Mouse (Mus musculus): Measurements from ENCODE around the gene Haus8.
"Not testable (repeated sequence)": the region's sequence is repeated elsewhere in the genome, so short reads cannot be mapped to it uniquely, and the experiment has no call there.

The Haus8 gene

DNA sequence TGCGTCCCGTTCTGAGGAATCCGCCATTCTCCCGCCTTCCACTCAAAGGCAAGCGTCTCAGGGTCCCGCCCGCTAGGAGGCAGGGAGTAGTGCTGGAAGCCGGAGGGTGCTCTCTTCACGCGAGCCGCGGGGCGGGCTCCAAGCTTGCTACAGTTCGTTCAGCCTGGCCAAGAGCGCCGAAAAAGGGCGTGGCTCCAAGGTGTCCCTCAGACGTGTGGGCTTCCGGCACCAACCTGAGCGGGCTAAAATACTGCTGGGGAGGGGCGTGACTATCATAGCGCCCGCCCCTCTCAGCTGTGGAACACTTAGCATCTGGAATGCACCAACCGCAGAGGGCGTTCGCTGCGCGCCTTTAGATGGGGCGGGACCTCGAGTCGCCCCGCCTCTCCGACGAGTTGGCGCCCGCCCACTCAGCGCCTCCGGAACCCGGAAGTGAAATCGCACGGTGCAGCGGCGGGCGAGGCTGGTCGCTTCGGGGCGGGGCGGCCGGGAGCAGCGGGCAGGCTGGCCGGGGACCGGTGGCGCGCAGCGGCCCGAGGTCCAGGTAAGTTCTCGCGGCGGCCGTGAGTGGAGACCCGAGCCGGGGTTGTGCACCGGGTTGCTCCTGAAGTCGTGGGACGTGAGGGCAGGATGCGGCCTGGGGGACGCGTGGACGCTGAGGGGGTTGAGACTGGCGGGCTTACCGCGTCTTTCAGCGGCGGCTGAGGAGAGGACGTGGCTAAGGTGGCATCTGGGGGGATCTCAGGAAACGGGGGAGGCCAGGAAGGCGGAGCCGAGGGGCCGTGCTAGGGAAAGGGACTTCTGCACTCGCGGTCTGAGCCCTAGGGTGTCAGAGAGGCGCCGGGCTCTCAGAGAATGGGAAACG, at the start of gene Haus8, which contains the start of gene Myo9b:
Gene Haus8, minus strand, starts transcription at position 649 of the 865 bp plus-strand sequence.
Gene Myo9b, plus strand, starts transcription at position 429 of the 865 bp plus-strand sequence.
- DNase-seq (ENCODE audit: low read depth, low spot score) = peak; percentile 100

- DNase-seq (ENCODE audit: low read depth, low spot score) = not testable (repeated sequence)
These were observed 47.0 kb upstream of the Haus8 start for GRCm38 (mm10) chr8:71319760-71320159.

GRCm38 (mm10) chr8:71318610-71319009, 45.9 kb upstream of the Haus8 start:
- not testable (repeated sequence) for DNase-seq (ENCODE audit: low read depth, low spot score)

DNA sequence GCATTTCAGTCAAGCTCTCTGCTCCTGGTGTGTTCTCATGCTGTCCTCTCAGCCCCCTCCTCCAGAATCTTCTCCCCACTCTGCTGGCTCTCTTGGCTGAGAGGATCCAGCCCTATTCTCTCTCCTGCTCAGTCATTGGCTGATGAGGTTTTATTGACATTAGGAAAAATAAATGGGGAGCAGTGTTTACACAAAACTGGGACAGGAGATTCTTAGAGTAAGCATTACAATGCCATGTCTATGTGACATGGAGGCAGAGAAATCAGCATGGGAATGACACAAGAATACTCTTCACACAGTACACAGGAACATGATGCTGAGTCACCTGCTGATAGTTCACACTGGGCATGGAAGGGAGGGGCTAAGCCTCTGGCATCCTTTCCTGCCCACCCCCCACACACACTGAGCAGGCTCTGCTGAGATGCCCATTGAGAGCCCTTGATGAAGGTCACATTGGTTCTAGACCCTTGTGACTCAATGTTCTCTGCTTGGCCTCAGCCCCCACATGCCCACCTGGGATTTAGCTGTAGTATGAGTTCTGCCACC, 43.8 kb upstream of the Haus8 start:
- no peak for DNase-seq (ENCODE audit: low read depth, low spot score)

DNA sequence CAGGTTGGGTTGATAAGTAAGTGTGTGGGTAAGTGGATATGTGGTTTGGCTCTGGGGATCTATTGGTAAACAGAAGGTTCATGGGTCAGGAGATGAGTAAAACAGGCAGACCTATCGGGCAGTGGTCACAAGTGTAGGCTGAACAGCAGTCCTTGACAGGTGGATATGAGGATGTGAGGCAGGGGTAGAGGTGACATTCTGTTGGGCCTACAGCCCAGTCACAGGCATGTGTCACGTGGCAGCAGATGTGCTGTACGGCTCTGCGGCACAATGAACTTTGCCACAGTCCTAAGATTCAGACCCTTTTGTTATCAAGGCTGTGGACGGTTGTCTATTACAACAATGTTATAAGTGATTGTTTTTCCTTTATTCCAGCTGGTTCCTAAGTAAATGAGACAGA, 43.2 kb upstream of the Haus8 start:
- no peak for DNase-seq (ENCODE audit: low read depth, low spot score)

- no peak for DNase-seq (ENCODE audit: low read depth, low spot score)
These were observed 41.2 kb upstream of the Haus8 start for GRCm38 (mm10) chr8:71313951-71314350.

DNA sequence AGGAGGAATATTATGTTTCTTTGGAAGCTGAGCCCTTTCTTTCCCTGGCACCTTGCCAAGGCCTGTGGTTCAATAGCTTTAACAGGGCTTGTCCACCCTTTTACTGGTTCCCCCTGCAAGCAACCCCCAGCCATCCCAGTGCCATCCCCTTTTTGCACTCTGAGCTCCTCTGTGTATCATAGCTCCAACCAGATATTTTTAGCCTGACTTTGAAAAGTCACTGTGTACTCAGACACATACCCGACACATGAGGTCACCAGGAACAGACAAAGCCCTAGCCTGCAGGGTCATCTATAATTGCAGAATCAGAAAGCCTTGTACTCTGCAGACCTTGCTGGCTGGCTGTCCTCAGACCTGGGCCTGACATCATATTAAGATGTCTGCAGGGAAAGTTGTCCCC, 40.0 kb upstream of the Haus8 start:
- DNase-seq (ENCODE audit: low read depth, low spot score) = peak; percentile 88

DNA sequence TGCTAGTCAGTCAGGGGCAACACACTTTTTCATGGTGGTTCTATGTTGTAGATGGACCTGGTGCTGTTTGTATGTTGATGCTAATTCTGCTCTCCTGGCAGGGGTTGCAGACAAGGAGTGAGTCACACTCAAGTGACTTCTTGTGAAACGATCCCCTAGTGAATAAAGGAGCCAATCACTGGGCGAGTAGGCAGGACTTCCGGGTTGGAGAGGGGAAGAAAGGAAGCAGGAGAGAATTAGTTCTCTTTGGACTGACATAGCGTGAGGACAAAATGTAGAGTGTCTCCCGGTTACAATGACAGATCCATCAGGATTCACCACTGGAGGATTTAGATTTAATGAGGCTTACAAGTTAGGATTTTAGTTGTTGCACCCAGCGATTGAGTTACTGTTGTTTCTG, 37.7 kb upstream of the Haus8 start:
- DNase-seq (ENCODE audit: low read depth, low spot score) = peak; percentile 90

GRCm38 (mm10) chr8:71307913-71308312, 35.2 kb upstream of the Haus8 start:
- no peak for DNase-seq (ENCODE audit: low read depth, low spot score)

GRCm38 (mm10) chr8:71307371-71307770, 34.6 kb upstream of the Haus8 start:
- no peak for DNase-seq (ENCODE audit: low read depth, low spot score)

- no peak for DNase-seq (ENCODE audit: low read depth, low spot score)
These were observed 33.3 kb upstream of the Haus8 start for GRCm38 (mm10) chr8:71305988-71306387.

GRCm38 (mm10) chr8:71303632-71304031, 30.9 kb upstream of the Haus8 start:
- peak; percentile 56 for DNase-seq (ENCODE audit: low read depth, low spot score)

GRCm38 (mm10) chr8:71302788-71303187, 30.1 kb upstream of the Haus8 start:
- no peak for DNase-seq (ENCODE audit: low read depth, low spot score)

DNA sequence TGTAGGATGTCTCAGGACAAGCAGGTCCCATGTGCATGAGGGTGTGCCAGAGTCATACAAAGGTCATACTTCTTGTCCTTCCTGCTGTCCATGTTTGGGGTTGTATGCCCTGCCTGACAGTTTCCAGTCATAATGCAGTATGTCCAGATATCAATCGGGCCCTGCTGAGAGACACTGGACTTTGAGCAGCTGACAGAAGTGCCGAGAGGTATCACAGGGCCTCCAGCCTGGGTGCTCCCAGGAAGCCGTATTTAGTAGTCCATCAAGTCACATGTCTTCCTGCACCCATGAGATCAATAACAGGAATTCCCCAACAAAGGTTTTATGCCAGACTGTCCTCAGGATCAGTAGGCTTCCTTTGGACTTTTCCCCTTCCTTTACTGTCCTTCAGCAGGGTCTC, 27.0 kb upstream of the Haus8 start:
- DNase-seq (ENCODE audit: low read depth, low spot score) = no peak

DNA sequence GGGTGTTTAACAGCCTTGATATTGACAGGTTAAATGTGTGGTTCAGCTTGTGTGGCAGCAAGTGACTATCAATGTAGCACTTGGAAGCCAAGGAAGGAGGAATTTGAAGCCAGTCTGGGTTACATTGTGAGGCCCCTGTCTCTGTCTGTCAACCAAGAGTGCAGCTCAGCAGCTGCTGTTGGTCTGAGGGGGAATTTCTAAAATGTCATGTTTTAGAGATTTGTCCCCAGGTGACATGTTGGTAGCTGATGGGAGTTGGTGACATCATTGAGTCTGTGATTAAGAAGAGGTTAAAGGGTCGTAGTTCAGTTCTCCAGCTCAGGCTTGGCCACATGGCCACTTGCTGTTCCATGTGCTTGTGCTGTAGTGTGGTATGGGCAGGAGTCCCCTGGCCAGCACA, 24.7 kb upstream of the Haus8 start:
- DNase-seq (ENCODE audit: low read depth, low spot score) = no peak

DNA sequence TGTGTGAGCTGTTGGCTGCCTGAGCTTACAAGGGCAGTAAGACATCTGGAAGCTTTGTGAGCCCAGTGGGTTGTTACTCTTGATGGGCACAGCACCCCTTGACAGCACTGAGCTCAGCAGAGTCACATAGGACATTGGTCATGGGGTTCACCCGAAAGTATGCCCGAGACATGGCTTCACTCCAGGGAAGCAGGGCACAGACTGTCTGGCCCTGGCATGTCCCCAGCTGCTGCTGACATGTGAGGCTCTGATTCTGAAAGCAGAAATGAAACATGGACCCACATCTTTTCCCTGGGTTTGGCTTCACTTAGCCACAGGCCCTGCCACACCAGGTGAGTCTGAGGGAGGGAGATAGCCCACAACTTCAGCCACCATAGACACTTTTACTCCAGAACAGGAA, 24.1 kb upstream of the Haus8 start:
- no peak for DNase-seq (ENCODE audit: low read depth, low spot score)

DNA sequence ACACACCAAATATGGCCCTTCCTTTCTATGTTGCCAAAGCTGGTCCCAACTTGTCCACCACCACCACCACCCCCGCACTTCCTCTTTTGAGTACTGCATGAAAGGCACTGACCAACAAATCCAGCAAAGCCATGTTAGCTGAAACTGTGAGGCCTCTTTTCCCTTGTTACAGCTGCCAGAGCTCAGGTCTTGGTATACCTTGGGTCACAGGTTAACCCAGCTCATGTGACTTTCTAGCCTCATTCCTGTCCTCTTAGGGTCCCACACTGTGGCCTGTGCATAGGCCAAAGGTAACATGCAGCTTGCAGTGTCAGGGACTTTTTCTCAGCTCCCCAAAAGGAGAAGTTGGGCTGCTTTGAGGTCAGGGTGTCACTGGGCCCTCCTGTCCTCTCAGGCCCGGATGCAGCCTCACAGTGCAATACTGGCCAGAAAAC, 23.5 kb upstream of the Haus8 start:
- DNase-seq (ENCODE audit: low read depth, low spot score) = no peak

GRCm38 (mm10) chr8:71293930-71294329, 21.2 kb upstream of the Haus8 start:
- DNase-seq (ENCODE audit: low read depth, low spot score) = not testable (repeated sequence)

DNA sequence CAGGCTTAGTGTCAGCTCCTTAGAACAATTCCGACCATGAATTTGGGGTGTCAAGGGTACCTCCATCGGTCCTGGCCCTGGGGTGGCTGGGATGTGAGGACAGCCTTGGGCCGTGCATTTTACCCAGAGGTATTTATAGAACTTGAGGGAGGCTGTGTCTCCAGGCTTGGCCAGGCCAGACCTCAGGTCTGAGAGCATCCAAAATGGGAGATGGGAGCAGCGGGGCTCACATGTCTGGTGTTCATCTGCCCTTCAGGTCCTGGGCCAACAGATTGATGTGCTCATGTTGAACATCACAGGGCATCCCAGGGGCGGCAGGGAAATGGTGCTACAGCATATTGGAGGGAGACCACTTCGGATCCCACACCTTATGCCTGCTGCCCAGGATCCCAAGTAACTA, 18.6 kb upstream of the Haus8 start:
- no peak for DNase-seq (ENCODE audit: low read depth, low spot score)

GRCm38 (mm10) chr8:71290911-71291310, 18.2 kb upstream of the Haus8 start:
- no peak for DNase-seq (ENCODE audit: low read depth, low spot score)

- DNase-seq (ENCODE audit: low read depth, low spot score) = no peak
These were observed 17.5 kb upstream of the Haus8 start for GRCm38 (mm10) chr8:71290211-71290610.

DNA sequence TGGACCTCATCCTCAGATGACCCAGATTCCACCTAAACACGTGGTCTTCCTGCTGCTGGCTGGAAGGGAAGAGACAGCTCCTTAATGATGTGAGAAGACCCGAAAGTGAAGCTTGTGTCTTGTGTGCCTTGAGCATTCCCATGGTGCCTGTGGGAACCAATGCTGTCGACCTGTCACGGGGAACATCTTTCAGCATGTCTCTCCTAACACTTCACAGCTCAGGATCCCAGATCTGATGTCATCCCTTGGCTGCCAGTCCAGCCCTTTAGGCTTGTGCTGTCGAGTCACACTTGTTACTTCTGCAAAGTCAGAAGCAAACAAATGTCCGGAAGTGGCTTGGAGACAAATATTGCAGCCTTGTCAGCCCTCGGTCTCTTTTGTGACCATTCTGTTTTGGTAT, 16.4 kb upstream of the Haus8 start:
- peak; percentile 55 for DNase-seq (ENCODE audit: low read depth, low spot score)

- DNase-seq (ENCODE audit: low read depth, low spot score) = no peak
These were observed 15.8 kb upstream of the Haus8 start for GRCm38 (mm10) chr8:71288441-71288949.
